Mouse (Mus musculus) myocyte (in vitro differentiated cells): ENCODE measurements around the gene Zfp39. TPM values are rescaled to one million over a fixed set of nuclear protein-coding genes. Genes with fewer than 3 reads are reported as not detected.

Experiments used
- H3K27me3 ChIP-seq: one replicate; pipeline ENCODE4 v1.6.1; 2011; ENCODE audit not compliant: control insufficient read depth, insufficient read depth, insufficient read length
- H3K36me3 ChIP-seq: one replicate; pipeline ENCODE4 v1.6.1; 2011; ENCODE audit not compliant: control insufficient read depth, insufficient read depth
- H3K4me2 ChIP-seq: one replicate; pipeline ENCODE4 v1.6.1; 2011; ENCODE audit warnings: low read depth, control low read depth
- H3K4me3 ChIP-seq: one replicate; pipeline ENCODE4 v1.5.1; 2011; ENCODE audit warnings: mild to moderate bottlenecking, control low read depth, moderate library complexity
- H3K79me2 ChIP-seq: one replicate; pipeline ENCODE4 v1.6.1; 2011; ENCODE audit not compliant: control insufficient read depth, insufficient read depth
- H3ac ChIP-seq: one replicate; pipeline ENCODE4 v1.6.1; 2011; ENCODE audit not compliant: control insufficient read depth, insufficient read length
- CEBPB ChIP-seq: IDR thresholded peaks from 2 replicates; pipeline ENCODE4 v1.6.1; 2011; ENCODE audit warnings: mild to moderate bottlenecking, moderate library complexity; ENCODE audit not compliant: poor library complexity, insufficient read depth, severe bottlenecking
- E2F4 ChIP-seq: IDR thresholded peaks from one replicate; pipeline ENCODE4 v1.6.1; 2011; ENCODE audit warnings: mild to moderate bottlenecking, control low read depth, moderate library complexity; ENCODE audit not compliant: insufficient read depth
- MAX ChIP-seq: IDR thresholded peaks from one replicate; pipeline ENCODE4 v1.6.1; 2011; ENCODE audit warnings: low read depth, mild to moderate bottlenecking, control low read depth
- MYOD1 ChIP-seq, 3 experiments: IDR thresholded peaks; one replicate each; pipeline ENCODE4 v1.6.1; 2011; ENCODE audit warnings: control low read depth in 2 of 3, low read depth in 2 of 3, mild to moderate bottlenecking in 2 of 3, moderate library complexity in 1 of 3; ENCODE audit not compliant: insufficient read length in 2 of 3, control insufficient read depth in 1 of 3
- MYOG ChIP-seq, 3 experiments: IDR thresholded peaks; one replicate each; pipeline ENCODE4 v1.6.1; 2011; ENCODE audit warnings: control low read depth in 2 of 3, low read depth in 2 of 3, mild to moderate bottlenecking in 2 of 3; ENCODE audit not compliant: insufficient read length in 2 of 3, control insufficient read depth in 1 of 3, insufficient read depth in 1 of 3
- POLR2A ChIP-seq: IDR thresholded peaks from one replicate; pipeline ENCODE4 v1.6.1; 2011; ENCODE audit warnings: low read depth, mild to moderate bottlenecking, control low read depth, moderate library complexity; ENCODE audit not compliant: insufficient read length
- POLR2AphosphoS2 ChIP-seq: IDR thresholded peaks from one replicate; pipeline ENCODE4 v1.6.1; 2011; ENCODE audit warnings: low read depth, control low read depth; ENCODE audit not compliant: insufficient read length
- REST ChIP-seq: IDR thresholded peaks from one replicate; pipeline ENCODE4 v1.6.1; 2011; ENCODE audit warnings: mild to moderate bottlenecking, control low read depth, moderate library complexity; ENCODE audit not compliant: insufficient read depth, insufficient read length
- SRF ChIP-seq: IDR thresholded peaks from one replicate; pipeline ENCODE4 v1.6.1; 2011; ENCODE audit warnings: low read depth; ENCODE audit not compliant: control insufficient read depth, insufficient read length
- TCF12 ChIP-seq: IDR thresholded peaks from one replicate; pipeline ENCODE4 v1.6.1; 2011; ENCODE audit warnings: mild to moderate bottlenecking, control low read depth; ENCODE audit not compliant: poor library complexity, insufficient read depth, severe bottlenecking
- TCF3 ChIP-seq: IDR thresholded peaks from one replicate; pipeline ENCODE4 v1.6.1; 2011; ENCODE audit warnings: low read depth, control low read depth; ENCODE audit not compliant: insufficient read length
- USF1 ChIP-seq: IDR thresholded peaks from one replicate; pipeline ENCODE4 v1.6.1; 2011; ENCODE audit warnings: low read depth, mild to moderate bottlenecking, control low read depth, moderate library complexity
- polyA plus RNA-seq: library from polyadenylated mRNA; unstranded; fragments of >200 nt; fragmentation: generic; extraction: Trizol; gene quantifications from one replicate; pipeline ENCODE4 v1.2.1, GENCODE M21; 2012; ENCODE audit warnings: missing spikeins

The Zfp39 gene
- polyA plus RNA-seq, 1 experiment, result 0.96 TPM

DNA sequence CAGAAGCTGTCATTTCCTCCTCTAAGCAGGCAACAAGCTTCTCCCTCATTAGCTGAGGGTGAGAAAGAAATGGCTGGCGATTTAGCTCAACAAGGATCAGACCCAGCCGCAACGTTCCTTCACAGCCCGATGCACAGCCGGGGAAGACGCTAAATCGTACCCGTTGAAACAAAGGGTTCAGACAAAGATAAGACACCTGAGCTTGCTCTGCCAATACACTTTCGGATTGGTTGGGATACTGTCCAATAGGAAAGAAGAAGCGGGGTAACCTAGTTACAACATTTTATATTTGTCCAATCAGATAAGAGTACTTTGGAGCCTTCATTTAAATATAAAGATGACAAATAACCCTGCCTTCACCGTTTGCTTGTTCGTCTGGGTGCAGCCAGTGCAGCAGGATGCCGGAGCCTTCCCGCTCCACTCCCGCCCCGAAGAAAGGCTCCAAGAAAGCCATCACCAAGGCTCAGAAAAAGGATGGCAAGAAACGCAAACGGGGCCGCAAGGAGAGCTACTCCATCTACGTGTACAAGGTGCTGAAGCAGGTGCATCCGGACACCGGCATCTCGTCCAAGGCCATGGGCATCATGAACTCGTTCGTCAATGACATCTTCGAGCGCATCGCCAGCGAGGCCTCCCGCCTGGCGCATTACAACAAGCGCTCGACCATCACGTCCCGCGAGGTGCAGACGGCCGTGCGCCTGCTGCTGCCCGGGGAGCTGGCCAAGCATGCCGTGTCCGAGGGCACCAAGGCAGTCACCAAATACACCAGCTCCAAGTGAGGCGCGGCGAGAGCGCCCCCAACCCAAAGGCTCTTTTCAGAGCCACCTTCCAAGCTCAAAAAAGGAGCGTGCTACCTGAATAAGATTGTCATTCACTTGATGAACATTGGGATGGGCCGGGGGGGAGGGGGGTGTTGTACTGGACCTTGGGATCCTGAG is 44.8 kb upstream of the Zfp39 start, which contains the start of gene Hist3h2ba:
Gene Hist3h2ba (plus strand): TSS at position 379 of the 938 bp plus-strand sequence.
- peaks cover 31% of the 10 kb centered on the region for H3K27me3 ChIP-seq
- no peak within 1 kb of the TSS for H3K4me3 ChIP-seq
- TF ChIP-seq E2F4 (no peak), POLR2A (peak; percentile 35), POLR2AphosphoS2 (no peak), USF1 (no peak)
- H3K36me3 ChIP-seq, result no peaks in the 10 kb centered on the region
- H3K79me2 ChIP-seq, result no peaks in the 10 kb centered on the region
- H3K4me2 ChIP-seq, result peak within 1 kb of the TSS; percentile 69
- no peak within 1 kb of the TSS for H3ac ChIP-seq

GRCm38 (mm10) chr11:58947798-58948528 is 43.9 kb upstream of the Zfp39 start:
- Histone ChIP-seq H3K4me2 (no peak overlapping the region), H3K27me3 (peaks cover 31% of the 10 kb centered on the region), H3ac (no peak overlapping the region), H3K36me3 (no peaks in the 10 kb centered on the region), H3K79me2 (no peaks in the 10 kb centered on the region), H3K4me3 (no peak overlapping the region)
- no peak for TF ChIP-seq REST
- no peak for TF ChIP-seq USF1
- TF ChIP-seq MYOG (IDR thresholded peaks at IDR 0.05; ENCODE audit: control insufficient read depth in 1 of 3, insufficient read depth in 1 of 3, insufficient read length in 2 of 3, low read depth in 2 of 3), result no peak
- TF ChIP-seq CEBPB, result no peak
- TF ChIP-seq E2F4, result no peak
- TF ChIP-seq POLR2A, result no peak
- TF ChIP-seq MAX, result no peak
- no peak for TF ChIP-seq TCF12
- TF ChIP-seq MYOD1 (IDR thresholded peaks at IDR 0.05; ENCODE audit: control insufficient read depth in 1 of 3, insufficient read length in 2 of 3, low read depth in 2 of 3), result no peak

GRCm38 (mm10) chr11:58947306-58947705 is 43.3 kb upstream of the Zfp39 start:
- H3K27me3 ChIP-seq, result peaks cover 35% of the 10 kb centered on the region
- H3K4me2 ChIP-seq, result no peak overlapping the region

DNA sequence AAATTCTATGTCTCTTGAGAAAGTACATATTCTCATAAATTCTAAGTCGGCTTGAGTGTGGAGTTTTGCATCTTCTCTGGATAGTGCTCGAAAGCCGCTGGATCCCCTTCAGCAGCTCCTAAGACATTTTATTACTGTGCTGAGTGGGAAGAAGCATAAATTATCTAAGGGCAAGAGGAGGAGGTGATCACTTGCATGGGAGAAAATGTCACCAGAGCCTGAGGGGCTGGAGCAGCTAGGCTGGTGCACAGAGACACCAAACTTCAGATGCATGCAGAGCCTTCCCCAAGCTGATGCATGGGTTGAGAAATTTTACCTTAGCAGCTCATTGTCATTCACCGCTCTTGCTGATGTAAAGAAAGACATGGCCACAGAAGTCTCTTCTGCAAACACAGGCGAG is 40.1 kb upstream of the Zfp39 start:
- Histone ChIP-seq H3K4me2 (no peak overlapping the region), H3K27me3 (peaks cover 30% of the 10 kb centered on the region), H3ac (no peak overlapping the region), H3K4me3 (no peak overlapping the region), H3K79me2 (no peaks in the 10 kb centered on the region), H3K36me3 (no peaks in the 10 kb centered on the region)
- TF ChIP-seq REST, result no peak
- no peak for TF ChIP-seq POLR2AphosphoS2

More at GRCm38 (mm10) chr11:58947306-58947705, 43.3 kb upstream of the Zfp39 start:
- Histone ChIP-seq H3ac (no peak overlapping the region), H3K36me3 (no peaks in the 10 kb centered on the region), H3K79me2 (no peaks in the 10 kb centered on the region), H3K4me3 (no peak overlapping the region)
- TF ChIP-seq POLR2AphosphoS2 (no peak), SRF (no peak), CEBPB (no peak), E2F4 (no peak), TCF12 (no peak), MAX (no peak), USF1 (no peak), TCF3 (no peak), REST (no peak), MYOG (IDR thresholded peaks at IDR 0.05; ENCODE audit: control insufficient read depth in 1 of 3, insufficient read depth in 1 of 3, insufficient read length in 2 of 3, low read depth in 2 of 3) (no peak), MYOD1 (IDR thresholded peaks at IDR 0.05; ENCODE audit: control insufficient read depth in 1 of 3, insufficient read length in 2 of 3, low read depth in 2 of 3) (no peak), POLR2A (no peak)

- no peak for TF ChIP-seq SRF
- no peak for TF ChIP-seq POLR2A
- TF ChIP-seq CEBPB, result no peak
- no peak for TF ChIP-seq USF1
- no peak for TF ChIP-seq MAX
- no peak for TF ChIP-seq MYOD1 (IDR thresholded peaks at IDR 0.05; ENCODE audit: control insufficient read depth in 1 of 3, insufficient read length in 2 of 3, low read depth in 2 of 3)
- TF ChIP-seq TCF12, result no peak
- no peak for TF ChIP-seq TCF3
- TF ChIP-seq E2F4, result no peak
- TF ChIP-seq MYOG (IDR thresholded peaks at IDR 0.05; ENCODE audit: control insufficient read depth in 1 of 3, insufficient read depth in 1 of 3, insufficient read length in 2 of 3, low read depth in 2 of 3), result no peak
- TF ChIP-seq POLR2AphosphoS2, result no peak
- no peak for TF ChIP-seq REST
- peak overlapping the region; percentile 79 for H3K4me2 ChIP-seq
- H3K27me3 ChIP-seq, result peaks cover 5% of the 10 kb centered on the region
- peak overlapping the region; percentile 83 for H3K4me3 ChIP-seq
- H3K79me2 ChIP-seq, result peaks cover 16% of the 10 kb centered on the region
- H3K36me3 ChIP-seq, result peaks cover 7% of the 10 kb centered on the region
- H3ac ChIP-seq, result peak overlapping the region; percentile 93
Observed at GRCm38 (mm10) chr11:58939088-58939439, 35.0 kb upstream of the Zfp39 start.
